Mouse (Mus musculus): Measurements from ENCODE around the gene Ankrd24. TPM values are rescaled to one million over a fixed set of nuclear protein-coding genes. Genes with fewer than 3 reads are reported as not detected.
A peak's percentile ranks its signal among the peaks of the same experiment; 100 is the strongest.
"Not testable (repeated sequence)": the region's sequence is repeated elsewhere in the genome, so short reads cannot be mapped to it uniquely, and the experiment has no call there.

Ankrd24 gene
- polyA plus RNA-seq, 1 experiment: 13.7 TPM

DNA sequence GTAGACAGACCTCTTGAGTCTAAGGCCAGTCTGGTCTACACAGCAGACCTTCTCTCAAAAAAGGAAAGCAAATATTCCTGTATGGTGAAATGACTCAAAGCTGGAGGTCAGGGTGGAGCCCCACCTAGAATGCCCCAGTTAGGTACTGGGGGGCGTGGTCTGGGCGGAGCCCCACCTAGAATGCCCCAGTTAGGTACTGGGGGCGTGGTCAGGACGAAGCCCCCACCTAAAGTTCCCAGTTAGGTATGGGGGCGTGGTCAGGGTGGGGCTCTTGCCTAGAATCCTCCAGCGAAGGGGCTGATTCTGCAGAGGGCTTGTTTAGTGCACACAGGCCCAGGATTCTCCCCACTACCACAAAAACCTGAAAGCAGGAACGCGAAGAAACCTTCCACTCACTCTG lies 4.9 kb upstream of the Ankrd24 start:
- Histone ChIP-seq H3K27me3 (replicated peaks) (no peaks in the 10 kb centered on the region), H3K9me3 (no peaks in the 10 kb centered on the region), H3K4me1 (peaks cover 52% of the 10 kb centered on the region), H3K4me3 (replicated peaks) (no peak overlapping the region), H3K36me3 (replicated peaks; ENCODE audit: low read length) (peaks cover 58% of the 10 kb centered on the region)
- no peak for TF ChIP-seq GATA1 (IDR thresholded peaks at IDR 0.05; ENCODE audit: borderline replicate concordance, low read length)
- TF ChIP-seq FLI1 (IDR thresholded peaks at IDR 0.05; ENCODE audit: low read length): no peak

GRCm38 (mm10) chr10:81626101-81626993 lies 2.0 kb upstream of the Ankrd24 start:
- Histone ChIP-seq H3K36me3 (replicated peaks; ENCODE audit: low read length) (peaks cover 49% of the 10 kb centered on the region), H3K27me3 (replicated peaks) (no peaks in the 10 kb centered on the region), H3K9me3 (no peaks in the 10 kb centered on the region), H3K4me3 (replicated peaks) (peak overlapping the region; percentile 96), H3K4me1 (peaks cover 52% of the 10 kb centered on the region)
- TF ChIP-seq GATA1 (IDR thresholded peaks at IDR 0.05; ENCODE audit: borderline replicate concordance, low read length): no peak
- no peak for TF ChIP-seq FLI1 (IDR thresholded peaks at IDR 0.05; ENCODE audit: low read length)

GRCm38 (mm10) chr10:81626994-81627835 lies 1.1 kb upstream of the Ankrd24 start, which contains the start of gene Sirt6:
Sirt6 (minus strand) TSS chr10:81627797.
- Histone ChIP-seq H3K27me3 (replicated peaks) (no peaks in the 10 kb centered on the region), H3K4me3 (replicated peaks) (peak within 1 kb of the TSS; percentile 96), H3K4me1 (peaks cover 53% of the 10 kb centered on the region), H3K36me3 (replicated peaks; ENCODE audit: low read length) (peaks cover 40% of the 10 kb centered on the region), H3K9me3 (no peaks in the 10 kb centered on the region)
- TF ChIP-seq FLI1 (IDR thresholded peaks at IDR 0.05; ENCODE audit: low read length) (peak; percentile 99), GATA1 (IDR thresholded peaks at IDR 0.05; ENCODE audit: borderline replicate concordance, low read length) (no peak)

DNA sequence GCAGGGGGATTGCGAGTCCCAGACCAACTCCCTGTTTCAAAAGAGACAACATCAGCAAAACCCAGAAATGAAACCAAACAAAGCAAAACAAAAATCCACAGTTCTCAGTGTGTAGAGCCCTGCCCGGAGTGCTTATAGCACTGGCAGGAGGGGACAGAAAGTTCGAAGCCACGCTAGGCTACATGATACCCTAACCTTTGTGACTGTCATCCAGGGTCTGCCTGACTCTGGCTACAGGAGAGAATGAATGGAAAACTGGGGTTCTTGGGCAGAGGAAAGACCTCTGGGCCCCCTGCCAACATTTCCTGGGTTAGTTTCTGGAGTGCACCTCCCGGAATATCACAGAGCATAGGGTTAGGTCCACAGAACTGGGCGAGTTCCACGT lies 512 bp upstream of the Ankrd24 start:
- H3K36me3 ChIP-seq (replicated peaks; ENCODE audit: low read length): peaks cover 34% of the 10 kb centered on the region
- no peaks in the 10 kb centered on the region for H3K27me3 ChIP-seq (replicated peaks)
- peak overlapping the region; percentile 96 for H3K4me3 ChIP-seq (replicated peaks)
- TF ChIP-seq FLI1 (IDR thresholded peaks at IDR 0.05; ENCODE audit: low read length): no peak
- TF ChIP-seq GATA1 (IDR thresholded peaks at IDR 0.05; ENCODE audit: borderline replicate concordance, low read length): no peak
- H3K4me1 ChIP-seq: peaks cover 56% of the 10 kb centered on the region
- no peaks in the 10 kb centered on the region for H3K9me3 ChIP-seq

- peaks cover 5% of the 10 kb centered on the region for H3K36me3 ChIP-seq (replicated peaks; ENCODE audit: low read length)
- H3K27me3 ChIP-seq (replicated peaks): peaks cover 1% of the 10 kb centered on the region
- H3K4me3 ChIP-seq (replicated peaks): peak overlapping the region; percentile 95
- H3K9me3 ChIP-seq: no peaks in the 10 kb centered on the region
- peaks cover 62% of the 10 kb centered on the region for H3K4me1 ChIP-seq
- TF ChIP-seq FLI1 (IDR thresholded peaks at IDR 0.05; ENCODE audit: low read length): no peak
- TF ChIP-seq GATA1 (IDR thresholded peaks at IDR 0.05; ENCODE audit: borderline replicate concordance, low read length): no peak
Measured at GRCm38 (mm10) chr10:81633253-81634099, 5.1 kb downstream of the Ankrd24 start.

GRCm38 (mm10) chr10:81636338-81636737 lies 8.0 kb downstream of the Ankrd24 start:
- Histone ChIP-seq H3K36me3 (replicated peaks; ENCODE audit: low read length) (peaks cover 27% of the 10 kb centered on the region), H3K4me1 (peaks cover 64% of the 10 kb centered on the region), H3K9me3 (no peaks in the 10 kb centered on the region), H3K4me3 (replicated peaks) (peak overlapping the region; percentile 50), H3K27me3 (replicated peaks) (peaks cover 1% of the 10 kb centered on the region)
- TF ChIP-seq GATA1 (IDR thresholded peaks at IDR 0.05; ENCODE audit: borderline replicate concordance, low read length) (no peak), FLI1 (IDR thresholded peaks at IDR 0.05; ENCODE audit: low read length) (no peak)

GRCm38 (mm10) chr10:81638101-81638500 lies 9.8 kb downstream of the Ankrd24 start:
- peaks cover 1% of the 10 kb centered on the region for H3K27me3 ChIP-seq (replicated peaks)
- peaks cover 74% of the 10 kb centered on the region for H3K4me1 ChIP-seq
- H3K36me3 ChIP-seq (replicated peaks; ENCODE audit: low read length): peaks cover 35% of the 10 kb centered on the region
- TF ChIP-seq FLI1 (IDR thresholded peaks at IDR 0.05; ENCODE audit: low read length) (no peak), GATA1 (IDR thresholded peaks at IDR 0.05; ENCODE audit: borderline replicate concordance, low read length) (no peak)
- H3K4me3 ChIP-seq (replicated peaks): no peak overlapping the region
- no peaks in the 10 kb centered on the region for H3K9me3 ChIP-seq

- not testable (repeated sequence) for H3K27me3 ChIP-seq (replicated peaks); H3K9me3 ChIP-seq; H3K4me3 ChIP-seq (replicated peaks)
- Histone ChIP-seq H3K36me3 (replicated peaks; ENCODE audit: low read length) (peaks cover 35% of the 10 kb centered on the region), H3K4me1 (peaks cover 65% of the 10 kb centered on the region)
Measured at GRCm38 (mm10) chr10:81640825-81641224, 12.5 kb downstream of the Ankrd24 start.

DNA sequence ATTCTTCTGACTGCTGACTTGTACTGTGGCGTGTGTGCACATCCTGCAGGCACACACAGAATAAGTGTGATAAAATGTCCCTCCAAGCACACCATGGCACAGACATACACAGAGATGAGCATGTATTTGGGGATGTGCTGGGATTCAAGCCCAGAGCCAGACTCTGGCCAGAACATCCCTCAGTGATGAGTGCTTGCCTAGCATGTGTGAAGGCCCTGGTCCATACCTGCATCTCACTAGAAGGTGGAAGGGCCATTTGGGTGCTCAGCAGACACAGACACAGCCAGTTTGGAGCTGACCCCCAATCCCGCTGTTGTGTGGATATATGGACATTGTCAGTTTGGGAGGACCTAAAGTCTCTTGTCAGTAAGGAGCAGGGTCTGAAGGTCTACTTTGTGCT lies 13.2 kb downstream of the Ankrd24 start:
- Histone ChIP-seq H3K4me3 (replicated peaks) (peak overlapping the region; percentile 100), H3K36me3 (replicated peaks; ENCODE audit: low read length) (peaks cover 41% of the 10 kb centered on the region), H3K4me1 (peaks cover 61% of the 10 kb centered on the region), H3K27me3 (replicated peaks) (no peaks in the 10 kb centered on the region), H3K9me3 (no peaks in the 10 kb centered on the region)
- no peak for TF ChIP-seq GATA1 (IDR thresholded peaks at IDR 0.05; ENCODE audit: borderline replicate concordance, low read length)
- TF ChIP-seq FLI1 (IDR thresholded peaks at IDR 0.05; ENCODE audit: low read length): no peak

All from megakaryocyte, embryonic 14.5 days (primary cell).